Mouse (Mus musculus) hindbrain, embryonic 12.5 days (tissue): ENCODE measurements around the gene 4921504E06Rik. TPM values are rescaled to one million over a fixed set of nuclear protein-coding genes. Genes with fewer than 3 reads are reported as not detected.

Experiments
- polyA plus RNA-seq: library from polyadenylated mRNA; unstranded; fragments of >200 nt; fragmentation: Nextera tagmentation; extraction: Ambion mirVana; gene quantifications from 2 replicates; pipeline ENCODE4 v1.2.1, GENCODE M21; 2016

4921504E06Rik gene
- polyA plus RNA-seq, 1 experiment from 2014 or later: 0.75 TPM

Other genes with a start within 250 kb of the 4921504E06Rik start
- 14.8 and 15.6 TPM in 2 replicates for gene Msrb2, start 182.5 kb downstream of the 4921504E06Rik start, polyA plus RNA-seq
- gene Ptf1a, start 108.3 kb downstream of the 4921504E06Rik start, polyA plus RNA-seq: 6.3 and 7.1 TPM in 2 replicates
- gene Otud1, start 103.8 kb upstream of the 4921504E06Rik start, polyA plus RNA-seq: 1.8 and 2.1 TPM in 2 replicates